9 mouse cellular contexts compared by ENCODE assay signal in the genomic region with DNA sequence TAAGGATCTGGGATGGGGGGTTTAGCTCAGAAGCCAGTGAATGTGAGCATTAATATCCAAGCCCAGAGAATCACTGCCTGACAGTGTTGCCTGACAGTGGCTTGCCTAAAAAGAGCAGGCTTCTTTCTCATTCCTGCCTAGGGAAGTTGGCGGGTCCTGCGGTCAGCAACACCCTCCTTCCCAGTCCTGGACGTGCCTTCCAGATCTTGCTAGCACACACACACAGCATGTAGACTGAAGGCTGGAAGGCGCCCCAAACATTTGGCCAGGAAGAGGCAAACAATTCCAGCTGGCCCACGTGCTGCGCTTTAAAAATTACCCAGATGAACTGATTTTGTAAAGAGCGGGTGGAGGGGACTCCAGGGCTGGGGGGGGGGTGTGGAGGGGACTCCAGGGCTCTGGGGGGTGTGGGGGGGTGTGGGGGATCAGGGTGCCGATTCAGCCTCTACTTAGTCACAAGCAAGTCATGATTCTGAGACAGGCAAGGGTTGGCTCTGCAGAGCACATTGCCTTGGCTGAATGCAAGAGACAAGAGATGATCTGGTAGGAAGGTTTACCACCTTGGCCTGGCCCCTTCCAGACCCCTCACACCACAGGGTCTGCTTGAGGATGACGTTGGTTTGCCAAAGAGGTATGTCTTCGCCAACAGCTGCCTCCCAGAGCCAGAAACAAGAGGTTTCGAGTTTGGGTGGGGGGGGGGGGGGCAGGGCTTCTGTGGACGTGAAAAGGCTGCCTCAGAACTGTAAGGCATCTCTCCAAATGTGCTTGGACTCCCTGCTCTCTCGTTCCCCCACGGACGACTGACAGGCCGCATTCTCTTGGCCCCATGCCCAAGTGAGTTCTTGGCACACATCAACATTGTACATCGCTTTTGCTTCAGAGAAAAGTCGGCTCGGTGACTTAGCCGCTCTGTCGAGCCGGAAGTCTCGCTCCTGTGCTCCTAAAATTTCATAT.
DNase-seq lines count a peak whose midpoint lies in the region; ATAC-seq lines count a peak whose summit lies in the region.
"Had no signal": no experiment of that assay in that cellular context is flagged by ENCODE, and none has a peak within 500 bp of the region (broad histone marks: within the 10 kb centered on the region; RNA-seq: fewer than 3 reads in every experiment).

No protein-coding gene starts in this region.

- WGBS in heart, embryonic 15.5 days = 22% methylated on average over 23 of the region's 23 CpGs
- 18% methylated on average over 23 of the region's 23 CpGs for WGBS in lung, embryonic 15.5 days
- WGBS in stomach, embryonic 16.5 days = 24% methylated on average over 23 of the region's 23 CpGs

- no peak overlapping the region for H3K9ac ChIP-seq in heart, embryonic 15.5 days
- no peak overlapping the region for H3K9ac ChIP-seq in lung, embryonic 15.5 days
- no peak overlapping the region for H3K9ac ChIP-seq in stomach, embryonic 16.5 days (ENCODE audit: low read length)

- peaks cover 53% of the 10 kb centered on the region for H3K4me1 ChIP-seq in heart, embryonic 15.5 days (replicated peaks)
- peaks cover 53% of the 10 kb centered on the region for H3K4me1 ChIP-seq in lung, embryonic 15.5 days
- peaks cover 30% of the 10 kb centered on the region for H3K4me1 ChIP-seq in stomach, embryonic 16.5 days (ENCODE audit: control insufficient read depth, insufficient read depth, low read length)

- peak; percentile 29 to 44 for DNase-seq in left cerebral cortex, adult 18-20 months (ENCODE audit: low spot score in 2 of 2)
- no peak for DNase-seq in left cerebral cortex, adult 11 months (ENCODE audit: low spot score)
- peak; percentile 68 for DNase-seq in fibroblast of lung, adult 2 months (ENCODE audit: low read depth)
- peak; percentile 89 to 90 for DNase-seq in kidney, postnatal 25 days
- DNase-seq in thymus, postnatal 4 days = no peak

- ATAC-seq in heart, embryonic 15.5 days (replicated peaks; ENCODE audit: insufficient number of reproducible peaks, insufficient read depth, low FRiP score, low read depth) = peak; percentile 79
- ATAC-seq in lung, embryonic 15.5 days (ENCODE audit: borderline replicate concordance, extremely low read depth, low FRiP score, low TSS enrichment) = peak; percentile 84
- peak; percentile 80 for ATAC-seq in stomach, embryonic 16.5 days (ENCODE audit: insufficient read depth, low FRiP score)

- no peaks in the 10 kb centered on the region for H3K27me3 ChIP-seq in heart, embryonic 15.5 days
- no peaks in the 10 kb centered on the region for H3K27me3 ChIP-seq in lung, embryonic 15.5 days
- no peaks in the 10 kb centered on the region for H3K27me3 ChIP-seq in stomach, embryonic 16.5 days (ENCODE audit: control insufficient read depth, insufficient read depth, low read length)

- no peak overlapping the region; the same call in 1 of the 2 replicates for H3K4me3 ChIP-seq in heart, embryonic 15.5 days
- no peak overlapping the region for H3K4me3 ChIP-seq in lung, embryonic 15.5 days
- no peak overlapping the region for H3K4me3 ChIP-seq in stomach, embryonic 16.5 days (replicated peaks; ENCODE audit: low read length)
- H3K4me3 ChIP-seq: myocyte had no signal

- no peaks in the 10 kb centered on the region for H3K36me3 ChIP-seq in heart, embryonic 15.5 days
- no peaks in the 10 kb centered on the region for H3K36me3 ChIP-seq in lung, embryonic 15.5 days
- no peaks in the 10 kb centered on the region for H3K36me3 ChIP-seq in stomach, embryonic 16.5 days (ENCODE audit: control insufficient read depth, insufficient read depth, low read length)

- H3K9me3 ChIP-seq in heart, embryonic 15.5 days (replicated peaks) = no peaks in the 10 kb centered on the region
- H3K9me3 ChIP-seq in lung, embryonic 15.5 days = no peaks in the 10 kb centered on the region
- H3K9me3 ChIP-seq in stomach, embryonic 16.5 days (replicated peaks; ENCODE audit: control insufficient read depth, low read length) = no peaks in the 10 kb centered on the region

- peak overlapping the region; percentile 91 for H3K27ac ChIP-seq in heart, embryonic 15.5 days
- H3K27ac ChIP-seq in lung, embryonic 15.5 days = peak overlapping the region; percentile 93
- peak overlapping the region; percentile 84 for H3K27ac ChIP-seq in stomach, embryonic 16.5 days (ENCODE audit: low read length)

- H3K4me2 ChIP-seq in heart, embryonic 15.5 days = peak overlapping the region; percentile 51
- H3K4me2 ChIP-seq in lung, embryonic 15.5 days = peak overlapping the region; percentile 23
- H3K4me2 ChIP-seq in stomach, embryonic 16.5 days (ENCODE audit: low read depth, low read length) = peak overlapping the region; percentile 22

Comparison
In these comparisons a context has a peak if more than half of its experiments do, and no peak if none do; other contexts are left out.
1. DNase-seq: peak in left cerebral cortex, adult 18-20 months (2 of 2), fibroblast of lung, adult 2 months (single experiment) and kidney, postnatal 25 days (2 of 2); none in left cerebral cortex, adult 11 months (single experiment) and thymus, postnatal 4 days (single experiment).
2. Peak in every context shown above with its lines, with median percentiles within 50 percentile points of each other: ATAC-seq, H3K27ac ChIP-seq and H3K4me2 ChIP-seq.